9 mouse cellular contexts compared by ENCODE assay signal in genomic region chr2:25865412-25865811, GRCm38 (mm10). TPM values are rescaled to one million over a fixed set of nuclear protein-coding genes. Genes with fewer than 3 reads are reported as not detected.
A peak's percentile ranks its signal among the peaks of the same experiment; 100 is the strongest.
DNase-seq lines count a peak whose midpoint lies in the region; ATAC-seq lines count a peak whose summit lies in the region.
"Had no signal": no experiment of that assay in that cellular context is flagged by ENCODE, and none has a peak within 500 bp of the region (broad histone marks: within the 10 kb centered on the region; RNA-seq: fewer than 3 reads in every experiment).

No protein-coding gene starts in this region.

- ATAC-seq in inflammation-experienced regulatory T-cells, adult 6 months = no peak
- no peak for ATAC-seq in granulocyte monocyte progenitor cell, adult 5-6 weeks (replicated peaks; ENCODE audit: poor library complexity, severe bottlenecking)

- DNase-seq in left cerebral cortex, adult 18-20 months (ENCODE audit: low spot score in 2 of 2) = peak; percentile 70 to 78
- no peak for DNase-seq in left cerebral cortex, adult 11 months (ENCODE audit: low spot score)
- DNase-seq in cerebellum, postnatal 14 days = peak; percentile 62 to 72
- DNase-seq in layer of hippocampus, adult 18-20 months (ENCODE audit: low spot score in 2 of 2) = peak; percentile 45 to 52
- peak; percentile 75 for DNase-seq in retina, postnatal 1 day
- no peak for DNase-seq in thymus, postnatal 25 days

RNA-seq across cellular contexts. Expression of gene Kcnt1, which starts 1.9 kb away (rescaled TPM):
- 100 to 1,000 TPM; 118 to 130 TPM for total RNA-seq in left cerebral cortex, adult 18-20 months (2021)
- total RNA-seq in layer of hippocampus, adult 18-20 months (2021) = 10 to 100 TPM; 39.9 to 43.2 TPM
- not detected for polyA plus RNA-seq in inflammation-experienced regulatory T-cells, adult 6 months (2017; shearing (Covaris generic))
- total RNA-seq in granulocyte monocyte progenitor cell, adult 5-6 weeks (2014; fragmentation: Nextera tagmentation) = not detected in 2 replicates
- not detected in 2 replicates for total RNA-seq in granulocyte monocyte progenitor cell, adult 5-6 weeks (2017)

RNA-seq across cellular contexts. Expression of gene Sohlh1, which starts 18.4 kb away (rescaled TPM):
- not detected for total RNA-seq in left cerebral cortex, adult 18-20 months (2021)
- total RNA-seq in layer of hippocampus, adult 18-20 months (2021) = not detected
- under 1 TPM in 2 of 3 experiments, not detected in 1; 0.46 to 0.52 TPM for polyA plus RNA-seq in inflammation-experienced regulatory T-cells, adult 6 months (2017; shearing (Covaris generic))
- not detected in 2 replicates for total RNA-seq in granulocyte monocyte progenitor cell, adult 5-6 weeks (2014; fragmentation: Nextera tagmentation)
- not detected in 2 replicates for total RNA-seq in granulocyte monocyte progenitor cell, adult 5-6 weeks (2017)
- polyA plus RNA-seq: liver, embryonic 14.5 days had no signal

RNA-seq across cellular contexts. Expression of gene Lcn9, which starts 42.5 kb away (rescaled TPM):
- not detected for total RNA-seq in left cerebral cortex, adult 18-20 months (2021)
- total RNA-seq in layer of hippocampus, adult 18-20 months (2021) = not detected
- polyA plus RNA-seq in inflammation-experienced regulatory T-cells, adult 6 months (2017; shearing (Covaris generic)) = not detected
- total RNA-seq in granulocyte monocyte progenitor cell, adult 5-6 weeks (2014; fragmentation: Nextera tagmentation) = not detected in 2 replicates
- total RNA-seq in granulocyte monocyte progenitor cell, adult 5-6 weeks (2017) = not detected in 2 replicates
- polyA plus RNA-seq: liver, embryonic 14.5 days had no signal

RNA-seq across cellular contexts. Expression of gene Glt6d1, which starts 49.8 kb away (rescaled TPM):
- total RNA-seq in left cerebral cortex, adult 18-20 months (2021) = not detected
- not detected for total RNA-seq in layer of hippocampus, adult 18-20 months (2021)
- not detected for polyA plus RNA-seq in inflammation-experienced regulatory T-cells, adult 6 months (2017; shearing (Covaris generic))
- not detected in 2 replicates for total RNA-seq in granulocyte monocyte progenitor cell, adult 5-6 weeks (2014; fragmentation: Nextera tagmentation)
- not detected in 2 replicates for total RNA-seq in granulocyte monocyte progenitor cell, adult 5-6 weeks (2017)
- polyA plus RNA-seq: liver, embryonic 14.5 days had no signal

Comparison
In these comparisons a context has a peak if more than half of its experiments do, and no peak if none do; other contexts are left out.
1. DNase-seq: peak in left cerebral cortex, adult 18-20 months (2 of 2), cerebellum, postnatal 14 days (2 of 2), layer of hippocampus, adult 18-20 months (2 of 2) and retina, postnatal 1 day (single experiment); none in left cerebral cortex, adult 11 months (single experiment) and thymus, postnatal 25 days (single experiment).
2. RNA of gene Kcnt1, which starts 1.9 kb away (total RNA-seq): 118 to 130 TPM in left cerebral cortex, adult 18-20 months and 39.9 to 43.2 TPM in layer of hippocampus, adult 18-20 months; not detected in granulocyte monocyte progenitor cell, adult 5-6 weeks; every median in the first group is over 10 times any median in the second.